Mouse (Mus musculus) CH12.LX (cell line): ENCODE data around the gene Zmynd11. TPM values are rescaled to one million over a fixed set of nuclear protein-coding genes. Genes with fewer than 3 reads are reported as not detected.

Source experiments
- DNase-seq: peaks from one replicate; pipeline ENCODE4 v3.0.0-alpha.2; 2013; ENCODE audit errors: extremely low read depth
- H3K27ac ChIP-seq: 2 replicates; pipeline ENCODE4 v1.5.1; 2012; ENCODE audit warnings: low read depth, mild to moderate bottlenecking, control low read depth, moderate library complexity; ENCODE audit not compliant: insufficient read depth
- H3K27me3 ChIP-seq: replicated peaks from 2 replicates; pipeline ENCODE3; 2012; ENCODE audit warnings: inconsistent platforms
- H3K36me3 ChIP-seq, 2 experiments: replicated peaks in 1 of 2; 2 replicates each; pipeline versions ENCODE3 to v1.6.1; 2012; ENCODE audit warnings: inconsistent platforms in 1 of 2, low read length in 1 of 2, mild to moderate bottlenecking in 1 of 2, mixed read lengths in 1 of 2, moderate library complexity in 1 of 2; ENCODE audit not compliant: control insufficient read depth in 1 of 2, insufficient read depth in 1 of 2
- H3K4me1 ChIP-seq, 2 experiments: 2 replicates each; pipeline ENCODE4 v1.6.1; 2012; ENCODE audit warnings: inconsistent platforms in 1 of 2, moderate library complexity in 1 of 2; ENCODE audit not compliant: insufficient read depth in 2 of 2, control insufficient read depth in 1 of 2
- H3K4me2 ChIP-seq: 2 replicates; pipeline ENCODE4 v1.6.1; 2012; ENCODE audit warnings: low read depth, mild to moderate bottlenecking, control low read depth; ENCODE audit not compliant: poor library complexity, insufficient read depth, severe bottlenecking
- H3K4me3 ChIP-seq, 3 experiments: fragments of 150-350 bp in 1 of 3; sonication (generic) in 1 of 3; replicated peaks in 1 of 3; 2 replicates each; pipeline versions ENCODE3 to v1.5.1; 2011 to 2012; ENCODE audit warnings: low read depth in 2 of 3, low read length in 2 of 3, mild to moderate bottlenecking in 2 of 3, moderate library complexity in 2 of 3, control low read depth in 1 of 3, improper control_type of control experiment in 1 of 3, inconsistent platforms in 1 of 3, mixed read lengths in 1 of 3; ENCODE audit not compliant: poor library complexity in 1 of 3
- H3K79me2 ChIP-seq: replicated peaks from 2 replicates; pipeline ENCODE4 v1.6.1; 2012; ENCODE audit warnings: mild to moderate bottlenecking, moderate library complexity; ENCODE audit not compliant: control insufficient read depth, poor library complexity, insufficient read depth, severe bottlenecking; ENCODE audit errors: extremely low read depth
- H3K9ac ChIP-seq: 2 replicates; pipeline ENCODE4 v1.6.1; 2012; ENCODE audit warnings: low read depth, mild to moderate bottlenecking, control low read depth, moderate library complexity; ENCODE audit not compliant: insufficient read depth
- H3K9me3 ChIP-seq: replicated peaks from 2 replicates; pipeline ENCODE3; 2012; ENCODE audit warnings: low read length, inconsistent platforms, mixed read lengths
- ELF1 ChIP-seq: IDR thresholded peaks from 2 replicates; pipeline ENCODE4 v1.6.1; 2014; ENCODE audit warnings: low read depth, mild to moderate bottlenecking, inconsistent platforms, low read length, improper control_type of control experiment
- ETS1 ChIP-seq: conservative IDR thresholded peaks from 2 replicates; pipeline ENCODE4 v1.6.1; 2012; ENCODE audit warnings: low read depth, mild to moderate bottlenecking, inconsistent platforms, low read length, improper control_type of control experiment, moderate library complexity
- GABPA ChIP-seq: IDR thresholded peaks from 2 replicates; pipeline ENCODE4 v1.6.1; 2012; ENCODE audit warnings: low read depth, low read length, improper control_type of control experiment, inconsistent platforms; ENCODE audit not compliant: insufficient replicate concordance
- IRF4 ChIP-seq: IDR thresholded peaks from 2 replicates; pipeline ENCODE4 v1.6.1; 2014; ENCODE audit warnings: low read depth, mild to moderate bottlenecking, inconsistent platforms, low read length, improper control_type of control experiment
- NELFE ChIP-seq: IDR thresholded peaks from 2 replicates; pipeline ENCODE4 v1.6.1; 2011; ENCODE audit warnings: low read depth, low read length, improper control_type of control experiment
- TCF12 ChIP-seq: IDR thresholded peaks from 2 replicates; pipeline ENCODE4 v1.6.1; 2014; ENCODE audit warnings: low read depth, mild to moderate bottlenecking, inconsistent platforms, low read length, improper control_type of control experiment
- ZC3H11A ChIP-seq: IDR thresholded peaks from 2 replicates; pipeline ENCODE4 v1.6.1; 2012; ENCODE audit warnings: low read depth, mild to moderate bottlenecking, inconsistent platforms, low read length, improper control_type of control experiment
- ZKSCAN1 ChIP-seq: IDR thresholded peaks from 2 replicates; pipeline ENCODE4 v1.6.1; 2012; ENCODE audit warnings: low read depth, inconsistent platforms, low read length, improper control_type of control experiment, borderline replicate concordance
- dilution Hi-C: fragments of 300-500 bp; cut with MboI; formaldehyde crosslinking; loops from 2 replicates; pipeline ENCODE4 v1.14.3; 2020; ENCODE audit warnings: low sequenced_read_pairs; ENCODE audit not compliant: extremely low pct_unique_long_range_greater_than_20kb, extremely low pct_ligation_motif_present
- in situ Hi-C: fragments of 300-500 bp; cut with MboI; formaldehyde crosslinking; loops from 3 replicates; pipeline ENCODE4 v1.14.3; 2019; ENCODE audit warnings: low sequenced_read_pairs, low pct_ligation_motif_present, low pct_unique_long_range_greater_than_20kb, mixed read lengths
- polyA plus RNA-seq: library from polyadenylated mRNA; unstranded; fragments of >175 nt; gene quantifications from 2 replicates; pipeline ENCODE4 v1.2.1, GENCODE M21; 2012; ENCODE audit warnings: low read depth; ENCODE audit not compliant: insufficient read length
- total RNA-seq, 2 experiments: library from RNA; depleted of rRNA; stranded (reverse); fragments of 300-350 nt in 1 of 2; fragments of >200 nt in 1 of 2; gene quantifications; 2 replicates each; pipeline ENCODE4 v1.2.3; 2012 to 2014

The Zmynd11 gene
- total and polyA plus RNA-seq, 3 experiments: 18.1 to 32.2 (median 20.4) TPM

DNA sequence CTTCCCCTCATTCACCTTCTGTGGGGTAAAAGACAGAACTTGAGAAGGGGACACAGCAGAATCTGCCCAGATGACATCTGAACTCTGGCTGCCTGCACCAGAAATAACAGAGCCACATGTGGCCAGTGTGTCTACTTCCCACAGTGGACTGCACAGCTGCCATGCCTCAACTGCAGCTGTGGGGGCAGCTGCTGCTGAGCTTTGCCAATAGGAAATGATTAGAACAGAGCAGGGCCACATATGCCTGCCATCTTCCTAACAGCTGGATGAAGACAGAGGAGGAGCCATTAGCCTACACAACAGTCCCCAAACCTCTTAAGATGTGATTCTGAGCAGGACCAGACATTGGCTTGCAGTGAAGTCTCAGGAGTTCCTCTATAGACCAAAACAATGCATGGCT, 69.3 kb downstream of the Zmynd11 start:
- peak; percentile 23; the same call in 1 of the 2 replicates for TF ChIP-seq ETS1
- TF ChIP-seq NELFE: no peak
- TF ChIP-seq TCF12: peak; percentile 58; the same call in 1 of the 2 replicates
- peaks cover 33 to 67% of the 10 kb centered on the region in 2 experiments for H3K36me3 ChIP-seq
- DNase-seq: peak; percentile 35
- H3K4me2 ChIP-seq: no peak overlapping the region
- H3K4me1 ChIP-seq: peaks cover 2 to 15% of the 10 kb centered on the region in 2 experiments; a peak in 3 of 4 replicates
- in situ Hi-C loops: no loop called here
- dilution Hi-C loops: no loop called here
- no peak overlapping the region for H3K9ac ChIP-seq
- H3K9me3 ChIP-seq: no peaks in the 10 kb centered on the region
- no peak overlapping the region for H3K4me3 ChIP-seq
- H3K79me2 ChIP-seq: no peaks in the 10 kb centered on the region
- H3K27me3 ChIP-seq: no peaks in the 10 kb centered on the region
- no peak overlapping the region for H3K27ac ChIP-seq

DNA sequence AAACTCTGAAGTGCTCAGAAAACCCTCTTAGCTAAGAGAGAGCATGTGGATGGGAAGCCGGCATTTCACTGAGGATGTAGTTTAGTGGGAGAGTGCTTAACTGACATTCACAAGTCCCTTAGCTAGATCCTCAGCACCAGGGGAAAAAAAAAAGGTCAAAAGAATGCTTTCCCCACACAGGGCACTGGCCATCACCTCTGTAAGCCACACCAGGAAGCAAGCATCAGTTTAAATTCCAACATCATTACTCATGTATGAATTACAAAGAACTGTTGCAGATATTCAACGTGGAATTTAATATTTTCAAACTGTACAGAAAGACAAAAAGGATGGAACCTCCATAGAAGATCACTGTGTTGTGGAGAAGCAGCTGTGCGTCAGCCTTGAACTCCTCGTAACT, 69.7 kb downstream of the Zmynd11 start:
- in situ Hi-C loops: no loop called here
- Histone ChIP-seq H3K4me1 (peaks cover under 1 to 15% of the 10 kb centered on the region in 2 experiments; a peak in 3 of 4 replicates), H3K36me3 (peaks cover 37 to 69% of the 10 kb centered on the region in 2 experiments), H3K27me3 (no peaks in the 10 kb centered on the region), H3K4me3 (no peak overlapping the region), H3K9me3 (no peaks in the 10 kb centered on the region), H3K79me2 (no peaks in the 10 kb centered on the region), H3K4me2 (no peak overlapping the region), H3K9ac (no peak overlapping the region), H3K27ac (no peak overlapping the region)
- dilution Hi-C loops: no loop called here
- no peak for DNase-seq
- TF ChIP-seq ZKSCAN1: no peak
- TF ChIP-seq ELF1: no peak

DNA sequence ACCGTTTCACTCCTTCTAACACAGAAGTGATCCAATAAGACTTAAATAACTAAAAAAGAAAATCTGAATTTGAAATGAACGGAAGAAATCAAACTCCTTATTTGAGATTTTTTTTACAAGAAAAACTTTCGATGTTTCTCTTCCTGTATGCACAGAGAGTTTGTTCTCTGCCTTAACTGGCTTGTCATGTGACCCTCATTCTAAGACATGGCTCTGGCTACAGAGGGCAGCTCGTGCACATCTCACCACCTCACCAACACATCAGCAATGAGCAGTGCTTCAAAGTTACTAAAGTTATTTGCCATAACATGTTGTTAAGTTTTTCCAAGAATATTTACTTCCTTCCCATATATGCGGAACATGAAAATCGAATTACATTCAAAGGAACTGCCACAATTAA, 70.5 kb downstream of the Zmynd11 start:
- in situ Hi-C loops: no loop called here
- no peak for TF ChIP-seq ZKSCAN1
- no peak for TF ChIP-seq GABPA
- no peak for TF ChIP-seq IRF4
- TF ChIP-seq ZC3H11A: no peak
- H3K4me3 ChIP-seq: no peak overlapping the region
- H3K9ac ChIP-seq: no peak overlapping the region
- no peak for DNase-seq
- H3K9me3 ChIP-seq: no peaks in the 10 kb centered on the region
- peaks cover 0 to 15% of the 10 kb centered on the region in 2 experiments; a peak in 2 of 4 replicates for H3K4me1 ChIP-seq
- dilution Hi-C loops: no loop called here
- no peaks in the 10 kb centered on the region for H3K79me2 ChIP-seq
- no peak overlapping the region for H3K4me2 ChIP-seq
- no peaks in the 10 kb centered on the region for H3K27me3 ChIP-seq
- peaks cover 41 to 72% of the 10 kb centered on the region in 2 experiments for H3K36me3 ChIP-seq
- H3K27ac ChIP-seq: no peak overlapping the region
